12 mouse cellular contexts compared by ENCODE assay signal in genomic region chr5:151154780-151155179, GRCm38 (mm10).
A peak's percentile ranks its signal among the peaks of the same experiment; 100 is the strongest.
DNase-seq lines count a peak whose midpoint lies in the region; ATAC-seq and TF ChIP-seq lines count a peak whose summit lies in the region.
"Had no signal": no experiment of that assay in that cellular context is flagged by ENCODE, and none has a peak within 500 bp of the region (broad histone marks: within the 10 kb centered on the region; RNA-seq: fewer than 3 reads in every experiment).

No protein-coding gene starts in this region.

- H3K9me3 ChIP-seq in kidney, embryonic 14.5 days (ENCODE audit: control insufficient read depth, low read length) = no peaks in the 10 kb centered on the region
- H3K9me3 ChIP-seq in limb, embryonic 10.5 days (replicated peaks) = no peaks in the 10 kb centered on the region
- no peaks in the 10 kb centered on the region for H3K9me3 ChIP-seq in stomach, embryonic 15.5 days
- H3K9me3 ChIP-seq: neural tube, embryonic 12.5 days had no signal

- H3K9ac ChIP-seq in kidney, embryonic 14.5 days (ENCODE audit: low read depth, low read length) = no peak overlapping the region
- H3K9ac ChIP-seq in heart, adult 2 months (ENCODE audit: low read depth, low read length) = no peak overlapping the region
- no peak overlapping the region for H3K9ac ChIP-seq in stomach, embryonic 15.5 days
- H3K9ac ChIP-seq: neural tube, embryonic 12.5 days had no signal

- ATAC-seq in kidney, embryonic 14.5 days (ENCODE audit: low FRiP score, low TSS enrichment) = peak; percentile 55; the same call in 1 of the 2 replicates
- peak; percentile 66; the same call in 1 of the 2 replicates for ATAC-seq in stomach, embryonic 15.5 days (ENCODE audit: insufficient read depth, low FRiP score, low read depth)

- no peak overlapping the region for H3K4me3 ChIP-seq in kidney, embryonic 14.5 days (ENCODE audit: low read length)
- H3K4me3 ChIP-seq in heart, adult 2 months = no peak overlapping the region
- no peak overlapping the region for H3K4me3 ChIP-seq in limb, embryonic 10.5 days
- H3K4me3 ChIP-seq in stomach, embryonic 15.5 days (replicated peaks) = no peak overlapping the region
- H3K4me3 ChIP-seq: neural tube, embryonic 12.5 days had no signal

- no peaks in the 10 kb centered on the region for H3K27me3 ChIP-seq in kidney, embryonic 14.5 days (ENCODE audit: control insufficient read depth, insufficient read depth, low read length)
- no peaks in the 10 kb centered on the region for H3K27me3 ChIP-seq in heart, adult 2 months (ENCODE audit: control insufficient read depth, insufficient read depth, low read length)
- H3K27me3 ChIP-seq in limb, embryonic 10.5 days (ENCODE audit: low read depth, poor library complexity, severe bottlenecking) = no peaks in the 10 kb centered on the region
- no peaks in the 10 kb centered on the region for H3K27me3 ChIP-seq in stomach, embryonic 15.5 days (replicated peaks)
- H3K27me3 ChIP-seq: neural tube, embryonic 12.5 days had no signal

- TF ChIP-seq EP300 in heart, adult 2 months (IDR thresholded peaks at IDR 0.05; ENCODE audit: insufficient read depth, low read depth, low read length) = peak; percentile 82; the same call in 1 of the 2 replicates

- 36% methylated on average over 3 of the region's 3 CpGs for WGBS in kidney, embryonic 14.5 days
- WGBS in heart, adult 2 months = 21% methylated on average over 3 of the region's 3 CpGs
- WGBS in limb, embryonic 10.5 days = 47% methylated on average over 3 of the region's 3 CpGs
- 32% methylated on average over 3 of the region's 3 CpGs for whole genome bisulfite sequencing in stomach, embryonic 15.5 days

- H3K36me3 ChIP-seq in kidney, embryonic 14.5 days (ENCODE audit: control insufficient read depth, insufficient read depth, low read length) = no peaks in the 10 kb centered on the region
- H3K36me3 ChIP-seq in heart, adult 2 months (ENCODE audit: control insufficient read depth, insufficient read depth, low read length) = peaks cover 17% of the 10 kb centered on the region
- no peaks in the 10 kb centered on the region for H3K36me3 ChIP-seq in limb, embryonic 10.5 days
- no peaks in the 10 kb centered on the region for H3K36me3 ChIP-seq in stomach, embryonic 15.5 days
- H3K36me3 ChIP-seq: G1E; neural tube, embryonic 12.5 days had no signal

- no peak overlapping the region for H3K4me2 ChIP-seq in kidney, embryonic 14.5 days (replicated peaks; ENCODE audit: low read depth, low read length)
- H3K4me2 ChIP-seq in stomach, embryonic 15.5 days = no peak overlapping the region
- H3K4me2 ChIP-seq: neural tube, embryonic 12.5 days had no signal

- intact Hi-C loops in heart, adult 2 months (cut with DNase I) = no loop called here

- peaks cover 1% of the 10 kb centered on the region for H3K79me2 ChIP-seq in heart, adult 2 months (replicated peaks; ENCODE audit: control insufficient read depth, insufficient read depth, low read length)

- TF ChIP-seq POLR2A in heart, adult 2 months (IDR thresholded peaks at IDR 0.05; ENCODE audit: insufficient read depth, low read depth, low read length) = 0 out of 2 replicates have a peak, but pooled peaks have one; percentile 23

- H3K4me1 ChIP-seq in kidney, embryonic 14.5 days (ENCODE audit: control insufficient read depth, insufficient read depth, low read length) = peaks cover 11% of the 10 kb centered on the region
- H3K4me1 ChIP-seq in heart, adult 2 months (ENCODE audit: control insufficient read depth, insufficient read depth, low read length) = peaks cover 17% of the 10 kb centered on the region
- H3K4me1 ChIP-seq in limb, embryonic 10.5 days = peaks cover 30% of the 10 kb centered on the region
- peaks cover 9% of the 10 kb centered on the region; the same call in 1 of the 2 replicates for H3K4me1 ChIP-seq in stomach, embryonic 15.5 days

- no peak overlapping the region for H3K27ac ChIP-seq in kidney, embryonic 14.5 days (ENCODE audit: low read depth, low read length)
- H3K27ac ChIP-seq in heart, adult 2 months = peak overlapping the region; percentile 49; the same call in 1 of the 2 replicates
- peak overlapping the region; percentile 42; the same call in 1 of the 2 replicates for H3K27ac ChIP-seq in limb, embryonic 10.5 days
- no peak overlapping the region for H3K27ac ChIP-seq in stomach, embryonic 15.5 days
- H3K27ac ChIP-seq: neural tube, embryonic 12.5 days had no signal

- peak; percentile 12; the same call in 1 of the 2 replicates for TF ChIP-seq CTCF in heart, adult 2 months (IDR thresholded peaks at IDR 0.05)

- DNase-seq in kidney, adult 11 months = no peak
- peak; percentile 58 to 74 for DNase-seq in heart, adult 2 months
- DNase-seq in limb, embryonic 10.5 days (ENCODE audit: low spot score) = no peak
- DNase-seq in spleen, adult 18-20 months = no peak
- DNase-seq in thymus, postnatal 36 days = no peak
- DNase-seq in B cell, adult 2 months = no peak
- DNase-seq: cerebellum, adult 11-12 months; thymus, postnatal 14 days had no signal

Comparison
In these comparisons a context has a peak if more than half of its experiments do, and no peak if none do; other contexts are left out.
1. H3K27ac ChIP-seq: peak in heart, adult 2 months (single experiment) and limb, embryonic 10.5 days (single experiment); none in kidney, embryonic 14.5 days (single experiment) and stomach, embryonic 15.5 days (single experiment).
2. DNase-seq: peak in heart, adult 2 months (2 of 2); none in kidney, adult 11 months (single experiment), limb, embryonic 10.5 days (single experiment), spleen, adult 18-20 months (0 of 2), thymus, postnatal 36 days (0 of 2) and B cell, adult 2 months (0 of 2).